Mouse (Mus musculus) forebrain, postnatal 0 days (tissue): ENCODE measurements around the gene Derl3. TPM values are rescaled to one million over a fixed set of nuclear protein-coding genes. Genes with fewer than 3 reads are reported as not detected.
A peak's percentile ranks its signal among the peaks of the same experiment; 100 is the strongest.
"Not testable (repeated sequence)": the region's sequence is repeated elsewhere in the genome, so short reads cannot be mapped to it uniquely, and the experiment has no call there.

Source experiments
- ATAC-seq: fragments of 200-750 bp; cut with Nextera tagmentation; 2 replicates; pipeline ENCODE4 v1.8.0; 2017; ENCODE audit warnings: mild to moderate bottlenecking, moderate library complexity
- DNase-seq: peaks from one replicate; pipeline ENCODE4 v3.0.0-alpha.2; 2015
- H3K27ac ChIP-seq: fragments of 300-500 bp; sonication (generic); 2 replicates; pipeline ENCODE4 v1.5.1; 2014; ENCODE audit warnings: low read depth, mild to moderate bottlenecking, antibody characterized with exemption, low read length, moderate library complexity, mixed read lengths
- H3K27me3 ChIP-seq: fragments of 300-500 bp; sonication (generic); 2 replicates; pipeline ENCODE4 v1.6.1; 2014; ENCODE audit warnings: mild to moderate bottlenecking, low read length, mixed read lengths; ENCODE audit not compliant: insufficient read depth
- H3K36me3 ChIP-seq: fragments of 300-500 bp; sonication (generic); 2 replicates; pipeline ENCODE4 v1.6.1; 2014; ENCODE audit warnings: mild to moderate bottlenecking, moderate library complexity; ENCODE audit not compliant: insufficient read depth
- H3K4me1 ChIP-seq: fragments of 300-500 bp; sonication (generic); 2 replicates; pipeline ENCODE4 v1.6.1; 2014; ENCODE audit warnings: antibody characterized with exemption; ENCODE audit not compliant: insufficient read depth
- H3K4me2 ChIP-seq: fragments of 300-500 bp; sonication (generic); 2 replicates; pipeline ENCODE4 v1.6.1; 2014; ENCODE audit warnings: low read depth, mild to moderate bottlenecking, moderate library complexity
- H3K4me3 ChIP-seq: fragments of 300-500 bp; sonication (generic); 2 replicates; pipeline ENCODE4 v1.5.1; 2014; ENCODE audit warnings: low read depth, low read length, mixed read lengths
- H3K9ac ChIP-seq: fragments of 300-500 bp; sonication (generic); 2 replicates; pipeline ENCODE4 v1.6.1; 2014; ENCODE audit warnings: mild to moderate bottlenecking
- H3K9me3 ChIP-seq: fragments of 300-500 bp; sonication (generic); 2 replicates; pipeline ENCODE4 v1.6.1; 2016; ENCODE audit warnings: low read length
- CTCF ChIP-seq: sonication (generic); IDR thresholded peaks from 2 replicates; pipeline ENCODE4 v1.5.1; 2016; ENCODE audit warnings: antibody characterized with exemption, control low read depth, low read depth
- WGBS: fragments of 180-500 bp; shearing (Covaris S2); extraction: QIAGEN DNeasy Blood & Tissue Kit; methylation state at CpG from one replicate; pipeline ENCODE4 v1.1.7; 2014; 5-methylcytosine and 5-hydroxymethylcytosine counted together
- polyA plus RNA-seq: library from polyadenylated mRNA; unstranded; fragments of >200 nt; fragmentation: Nextera tagmentation; extraction: Ambion mirVana; gene quantifications from 2 replicates; pipeline ENCODE4 v1.2.1, GENCODE M21; 2015
- total RNA-seq: library from RNA; depleted of rRNA; stranded (reverse); fragments of >200 nt; gene quantifications from 2 replicates; pipeline ENCODE4 v1.2.3, GENCODE M21; 2014; rRNA removed

Gene Derl3
- total RNA-seq (2.1 and 4.7 TPM in 2 replicates), polyA plus RNA-seq (1.4 and 1.7 TPM in 2 replicates)

DNA sequence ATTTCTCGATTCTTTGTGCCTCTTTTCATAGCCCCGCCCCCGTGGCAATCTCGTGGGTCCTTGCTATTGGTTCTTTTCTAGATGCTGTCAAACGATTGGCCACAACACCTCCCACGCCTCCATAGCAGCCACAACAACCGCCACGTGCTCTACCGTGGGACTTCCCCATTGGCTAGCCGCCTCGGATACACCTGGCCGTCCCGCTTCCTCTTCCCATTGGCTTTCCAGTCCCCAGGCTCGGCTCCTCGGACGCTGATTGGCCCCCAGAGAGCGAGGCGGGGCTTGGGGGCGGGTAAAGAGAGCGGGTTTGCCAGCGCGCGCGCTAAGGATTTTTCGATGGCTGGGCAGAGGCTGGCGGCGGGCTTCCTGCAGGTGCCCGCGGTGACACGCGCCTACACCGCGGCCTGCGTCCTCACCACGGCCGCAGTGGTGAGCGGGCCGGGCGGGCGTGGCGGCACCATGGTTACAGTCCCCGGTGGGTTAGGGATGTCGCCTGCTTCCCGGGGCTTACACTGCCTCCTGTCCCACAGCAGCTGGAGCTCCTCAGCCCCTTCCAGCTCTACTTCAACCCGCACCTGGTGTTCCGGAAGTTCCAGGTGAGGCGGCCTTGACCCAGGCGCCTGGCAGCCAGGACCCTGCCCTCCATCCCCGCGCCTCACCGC, at the start of gene Derl3:
Gene Derl3, plus strand, starts transcription at position 325 of the 662 bp plus-strand sequence.
- WGBS: 2% methylated on average over 51 of the region's 51 CpGs
- H3K27ac ChIP-seq: peak within 1 kb of the TSS; percentile 62; the same call in 1 of the 2 replicates
- DNase-seq: peak; percentile 98

DNA sequence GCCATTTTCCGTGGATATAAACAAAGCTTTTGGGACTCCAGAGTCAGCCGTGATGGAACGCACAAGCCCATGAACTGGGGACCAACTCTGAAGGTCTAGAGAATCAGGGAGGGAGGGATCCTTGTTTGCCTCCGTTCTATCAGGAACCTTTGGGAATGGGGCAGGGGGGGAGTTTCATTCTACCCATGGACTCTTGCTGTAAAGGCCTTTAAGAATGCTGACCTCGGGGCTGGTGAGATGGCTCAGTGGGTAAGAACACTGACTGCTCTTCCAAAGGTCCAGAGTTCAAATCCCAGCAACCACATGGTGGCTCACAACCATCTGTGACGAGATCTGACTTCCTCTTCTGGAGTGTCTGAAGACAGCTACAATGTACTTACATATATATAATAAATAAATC, 49.3 kb upstream of the Derl3 start:
- not testable (repeated sequence) for H3K9me3 ChIP-seq, ATAC-seq, H3K27me3 ChIP-seq, H3K9ac ChIP-seq, DNase-seq, H3K27ac ChIP-seq, H3K36me3 ChIP-seq, H3K4me1 ChIP-seq, H3K4me3 ChIP-seq, H3K4me2 ChIP-seq
- 85% methylated on average over 6 of the region's 6 CpGs for WGBS

More for the DNA sequence above, at the start of gene Derl3:
- TF ChIP-seq CTCF: no peak
- H3K9me3 ChIP-seq: no peaks in the 10 kb centered on the region
- H3K4me2 ChIP-seq: peak within 1 kb of the TSS; percentile 87
- peaks cover 32% of the 10 kb centered on the region for H3K36me3 ChIP-seq
- ATAC-seq: peak; percentile 100
- H3K4me3 ChIP-seq: peak within 1 kb of the TSS; percentile 40
- no peaks in the 10 kb centered on the region for H3K27me3 ChIP-seq
- H3K9ac ChIP-seq: peak within 1 kb of the TSS; percentile 51
- peaks cover 5% of the 10 kb centered on the region; the same call in 1 of the 2 replicates for H3K4me1 ChIP-seq

- no peak overlapping the region for H3K9ac ChIP-seq
- TF ChIP-seq CTCF: no peak
- H3K4me2 ChIP-seq: no peak overlapping the region
- DNase-seq: no peak
- no peak for ATAC-seq
- H3K27me3 ChIP-seq: no peaks in the 10 kb centered on the region
- 28% methylated on average over 1 of the region's 1 CpGs for WGBS
- no peaks in the 10 kb centered on the region for H3K36me3 ChIP-seq
- peaks cover 4% of the 10 kb centered on the region; the same call in 1 of the 2 replicates for H3K4me1 ChIP-seq
- H3K27ac ChIP-seq: no peak overlapping the region
- H3K4me3 ChIP-seq: no peak overlapping the region
- H3K9me3 ChIP-seq: no peaks in the 10 kb centered on the region
Observed at GRCm38 (mm10) chr10:75844800-75845199, 48.4 kb upstream of the Derl3 start.

DNA sequence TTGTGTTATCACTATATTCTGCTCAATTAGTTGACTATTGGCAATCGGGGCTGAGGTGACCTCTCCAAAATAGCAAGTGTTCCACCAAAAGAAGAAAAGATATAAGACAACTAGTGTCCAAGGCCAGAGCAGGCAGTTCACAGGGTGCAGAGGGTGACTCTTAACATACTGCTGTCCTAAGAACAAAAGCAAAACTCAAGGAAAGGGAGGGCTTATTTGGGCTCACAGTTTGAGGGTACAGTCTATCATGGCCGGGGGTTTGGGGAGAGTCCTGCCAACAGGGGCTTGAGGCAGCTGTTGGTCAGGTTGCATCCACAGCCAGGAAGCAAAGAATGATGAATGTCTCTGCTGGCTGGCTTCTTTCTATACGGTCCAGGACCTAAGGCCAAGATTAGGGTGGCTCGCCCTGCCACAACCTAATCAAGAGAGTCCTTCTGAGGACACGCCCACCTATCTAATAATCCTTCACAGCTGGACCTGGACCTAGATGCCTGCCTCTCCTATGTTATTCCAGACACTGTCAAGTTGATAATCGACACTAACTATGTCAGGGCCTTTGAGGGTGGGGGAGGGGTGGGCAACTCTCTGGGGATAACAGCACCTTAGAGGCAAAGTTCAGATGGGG, 47.8 kb upstream of the Derl3 start:
- Histone ChIP-seq H3K36me3 (no peaks in the 10 kb centered on the region), H3K4me2 (no peak overlapping the region), H3K27ac (no peak overlapping the region), H3K4me3 (no peak overlapping the region), H3K9ac (no peak overlapping the region), H3K9me3 (no peaks in the 10 kb centered on the region), H3K4me1 (peaks cover 4% of the 10 kb centered on the region; the same call in 1 of the 2 replicates), H3K27me3 (no peaks in the 10 kb centered on the region)
- ATAC-seq (no peak), DNase-seq (no peak)
- no peak for TF ChIP-seq CTCF
- WGBS: 87% methylated on average over 6 of the region's 6 CpGs

- DNase-seq: no peak
- Histone ChIP-seq H3K4me1 (peaks cover 4% of the 10 kb centered on the region; the same call in 1 of the 2 replicates), H3K27ac (no peak overlapping the region), H3K9ac (no peak overlapping the region), H3K9me3 (no peaks in the 10 kb centered on the region), H3K36me3 (no peaks in the 10 kb centered on the region), H3K27me3 (no peaks in the 10 kb centered on the region), H3K4me3 (no peak overlapping the region), H3K4me2 (no peak overlapping the region)
- 26% methylated on average over 3 of the region's 3 CpGs for WGBS
- ATAC-seq: no peak
- TF ChIP-seq CTCF: no peak
Observed at GRCm38 (mm10) chr10:75848382-75848781, 44.8 kb upstream of the Derl3 start.

DNA sequence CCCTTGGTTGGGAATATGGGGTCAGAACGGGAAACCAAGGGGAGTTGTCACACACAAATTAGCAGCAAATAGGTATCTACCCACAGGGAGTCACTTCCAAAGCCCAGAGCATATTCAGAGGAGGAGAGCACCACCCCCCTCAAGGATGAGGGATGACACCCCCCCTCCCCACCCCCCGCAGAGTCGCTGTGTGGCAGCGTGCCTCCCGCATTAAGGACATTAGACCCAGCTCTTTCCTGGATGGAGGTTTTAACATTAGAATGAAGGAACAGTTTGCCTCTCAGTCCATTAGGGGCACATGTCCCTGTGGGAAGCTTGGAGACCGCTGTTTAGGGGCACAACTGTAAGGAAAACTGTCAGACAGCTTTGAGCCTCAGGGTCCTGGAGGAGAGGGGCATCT, 42.1 kb upstream of the Derl3 start:
- Histone ChIP-seq H3K27me3 (no peaks in the 10 kb centered on the region), H3K4me1 (peaks cover 4% of the 10 kb centered on the region; the same call in 1 of the 2 replicates), H3K9me3 (no peaks in the 10 kb centered on the region), H3K4me2 (no peak overlapping the region), H3K4me3 (no peak overlapping the region), H3K36me3 (no peaks in the 10 kb centered on the region), H3K9ac (no peak overlapping the region), H3K27ac (no peak overlapping the region)
- no peak for DNase-seq
- no peak for ATAC-seq
- WGBS: 7% methylated on average over 6 of the region's 6 CpGs
- 0 out of 2 replicates have a peak, but pooled peaks have one; percentile 4 for TF ChIP-seq CTCF

DNA sequence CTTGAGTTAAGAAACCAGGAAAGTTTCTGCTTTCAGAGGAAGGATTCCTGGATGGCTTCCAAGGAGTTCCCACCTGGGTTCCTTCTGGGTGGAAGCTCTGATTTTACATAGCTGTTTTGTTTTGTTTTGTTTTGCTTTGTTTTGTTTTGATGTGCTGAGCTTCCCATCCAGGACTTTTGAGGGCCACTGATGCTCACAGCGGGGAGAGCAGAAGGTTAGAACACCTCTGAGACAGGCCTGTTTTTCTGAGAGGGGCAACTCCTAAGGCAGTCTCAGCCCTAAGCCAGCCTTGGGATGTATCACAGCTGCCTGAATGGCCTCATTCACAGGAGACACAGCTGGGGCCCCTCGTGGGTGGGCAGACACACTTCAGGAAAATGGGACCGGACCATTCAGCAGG, 41.5 kb upstream of the Derl3 start:
- 41% methylated on average over 3 of the region's 3 CpGs for WGBS

More for the DNA sequence above, 41.5 kb upstream of the Derl3 start:
- no peak overlapping the region for H3K4me3 ChIP-seq
- no peak overlapping the region for H3K9ac ChIP-seq
- no peaks in the 10 kb centered on the region for H3K9me3 ChIP-seq
- H3K27ac ChIP-seq: no peak overlapping the region
- H3K36me3 ChIP-seq: no peaks in the 10 kb centered on the region
- peaks cover 4% of the 10 kb centered on the region; the same call in 1 of the 2 replicates for H3K4me1 ChIP-seq
- no peak for ATAC-seq
- no peak overlapping the region for H3K4me2 ChIP-seq
- no peak for TF ChIP-seq CTCF
- DNase-seq: no peak
- no peaks in the 10 kb centered on the region for H3K27me3 ChIP-seq
